ENCODE assay signal across 9 mouse cellular contexts in the genomic region with DNA sequence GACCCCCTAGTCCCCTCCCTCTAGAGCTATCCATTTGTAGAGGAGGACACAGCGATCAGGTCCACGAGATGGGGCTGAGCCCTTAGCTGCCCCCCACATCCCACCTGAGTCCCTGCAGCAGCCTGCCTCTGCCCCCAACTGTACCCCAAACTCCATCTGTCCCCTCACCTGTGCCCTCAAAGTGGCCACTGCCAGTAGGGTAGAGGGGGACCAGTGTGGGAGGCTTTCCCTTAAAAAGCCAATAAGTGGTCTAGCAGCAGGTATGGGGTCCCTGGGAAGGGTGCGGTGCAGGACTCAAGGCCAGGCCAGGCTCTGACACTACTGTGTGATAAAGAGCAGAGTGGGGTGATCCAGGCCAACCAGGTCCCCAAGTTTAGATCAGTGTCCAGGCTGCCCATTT. TPM values are rescaled to one million over a fixed set of nuclear protein-coding genes. Genes with fewer than 3 reads are reported as not detected.
DNase-seq lines count a peak whose midpoint lies in the region; ATAC-seq lines count a peak whose summit lies in the region.
"Had no signal": no experiment of that assay in that cellular context is flagged by ENCODE, and none has a peak within 500 bp of the region (broad histone marks: within the 10 kb centered on the region; RNA-seq: fewer than 3 reads in every experiment).

No protein-coding gene starts in this region.

- H3K9ac ChIP-seq in lung, embryonic 15.5 days, result peak overlapping the region; percentile 78; the same call in 1 of the 2 replicates
- H3K9ac ChIP-seq in hindbrain, embryonic 13.5 days, result peak overlapping the region; percentile 63
- peak overlapping the region; percentile 40; the same call in 1 of the 2 replicates for H3K9ac ChIP-seq in midbrain, embryonic 15.5 days

- H3K4me2 ChIP-seq in lung, embryonic 15.5 days, result peak overlapping the region; percentile 89
- H3K4me2 ChIP-seq in hindbrain, embryonic 13.5 days, result peak overlapping the region; percentile 61
- peak overlapping the region; percentile 61 for H3K4me2 ChIP-seq in midbrain, embryonic 15.5 days

- H3K36me3 ChIP-seq in lung, embryonic 15.5 days, result no peaks in the 10 kb centered on the region
- H3K36me3 ChIP-seq in hindbrain, embryonic 13.5 days, result no peaks in the 10 kb centered on the region
- H3K36me3 ChIP-seq in midbrain, embryonic 15.5 days (replicated peaks), result no peaks in the 10 kb centered on the region

- H3K27ac ChIP-seq in lung, embryonic 15.5 days, result 0 out of 2 replicates have a peak overlapping the region, but pooled peaks have one; percentile 78
- no peak overlapping the region for H3K27ac ChIP-seq in hindbrain, embryonic 13.5 days
- H3K27ac ChIP-seq in midbrain, embryonic 15.5 days, result no peak overlapping the region

- ATAC-seq in cerebellum, adult (ENCODE audit: insufficient number of reproducible peaks, low FRiP score, low TSS enrichment), result no peak
- ATAC-seq in lung, embryonic 15.5 days (ENCODE audit: borderline replicate concordance, extremely low read depth, low FRiP score, low TSS enrichment), result no peak
- no peak for ATAC-seq in hindbrain, embryonic 13.5 days (ENCODE audit: low FRiP score)
- no peak for ATAC-seq in midbrain, embryonic 15.5 days (replicated peaks)

- H3K4me3 ChIP-seq in lung, embryonic 15.5 days, result peak overlapping the region; percentile 74
- H3K4me3 ChIP-seq in hindbrain, embryonic 13.5 days, result peak overlapping the region; percentile 40
- peak overlapping the region; percentile 30 for H3K4me3 ChIP-seq in midbrain, embryonic 15.5 days

- DNase-seq in cerebellum, adult 9-10 months, result peak; percentile 61
- no peak for DNase-seq in lung, postnatal 10 days
- no peak for DNase-seq in urinary bladder, postnatal 14 days (ENCODE audit: low spot score)
- DNase-seq in cerebellum, adult 11 months, result no peak

- 24% methylated on average over 3 of the region's 3 CpGs for WGBS in lung, embryonic 15.5 days
- WGBS in hindbrain, embryonic 13.5 days, result 22% methylated on average over 3 of the region's 3 CpGs
- WGBS in midbrain, embryonic 15.5 days, result 39% methylated on average over 3 of the region's 3 CpGs

- no peaks in the 10 kb centered on the region for H3K9me3 ChIP-seq in lung, embryonic 15.5 days
- H3K9me3 ChIP-seq in hindbrain, embryonic 13.5 days, result no peaks in the 10 kb centered on the region
- H3K9me3 ChIP-seq in midbrain, embryonic 15.5 days, result no peaks in the 10 kb centered on the region

- H3K27me3 ChIP-seq in lung, embryonic 15.5 days, result 0 out of 2 replicates have a peak, but pooled peaks cover 3% of the 10 kb centered on the region
- peaks cover 58% of the 10 kb centered on the region for H3K27me3 ChIP-seq in hindbrain, embryonic 13.5 days
- peaks cover 4% of the 10 kb centered on the region for H3K27me3 ChIP-seq in midbrain, embryonic 15.5 days (replicated peaks)

- H3K4me1 ChIP-seq in lung, embryonic 15.5 days, result peaks cover 45% of the 10 kb centered on the region
- peaks cover 56% of the 10 kb centered on the region for H3K4me1 ChIP-seq in hindbrain, embryonic 13.5 days (replicated peaks)
- peaks cover 57% of the 10 kb centered on the region for H3K4me1 ChIP-seq in midbrain, embryonic 15.5 days

RNA-seq across cellular contexts. Expression of a gene that starts 28.1 kb away (rescaled TPM):
- 86.0 and 87.2 TPM in 2 replicates for polyA plus RNA-seq in lung, embryonic 15.5 days (2015; fragmentation: Nextera tagmentation; extraction: Ambion mirVana)
- polyA plus RNA-seq in hindbrain, embryonic 13.5 days (2015; fragmentation: Nextera tagmentation; extraction: Ambion mirVana), result 21.3 and 22.4 TPM in 2 replicates
- 18.1 and 22.8 TPM in 2 replicates for polyA plus RNA-seq in midbrain, embryonic 15.5 days (2015; fragmentation: Nextera tagmentation; extraction: Ambion mirVana)

RNA-seq across cellular contexts. Expression of a gene that starts 34.5 kb away (rescaled TPM):
- polyA plus RNA-seq in lung, embryonic 15.5 days (2015; fragmentation: Nextera tagmentation; extraction: Ambion mirVana), result 4.4 TPM in 2 replicates
- polyA plus RNA-seq in hindbrain, embryonic 13.5 days (2015; fragmentation: Nextera tagmentation; extraction: Ambion mirVana), result 1.8 TPM in 2 replicates
- polyA plus RNA-seq in midbrain, embryonic 15.5 days (2015; fragmentation: Nextera tagmentation; extraction: Ambion mirVana), result 1.4 and 1.6 TPM in 2 replicates
- polyA plus RNA-seq: erythroblast, embryonic 14.5 days had no signal

RNA-seq across cellular contexts. Expression of a gene that starts 38.5 kb away (rescaled TPM):
- 0.45 and 2.3 TPM in 2 replicates for polyA plus RNA-seq in lung, embryonic 15.5 days (2015; fragmentation: Nextera tagmentation; extraction: Ambion mirVana)
- polyA plus RNA-seq in hindbrain, embryonic 13.5 days (2015; fragmentation: Nextera tagmentation; extraction: Ambion mirVana), result 2.0 and 2.3 TPM in 2 replicates
- polyA plus RNA-seq in midbrain, embryonic 15.5 days (2015; fragmentation: Nextera tagmentation; extraction: Ambion mirVana), result 2.7 and 3.3 TPM in 2 replicates

RNA-seq across cellular contexts. Expression of a gene that starts 43.1 kb away (rescaled TPM):
- polyA plus RNA-seq in lung, embryonic 15.5 days (2015; fragmentation: Nextera tagmentation; extraction: Ambion mirVana), result 1.6 and 2.7 TPM in 2 replicates
- polyA plus RNA-seq in hindbrain, embryonic 13.5 days (2015; fragmentation: Nextera tagmentation; extraction: Ambion mirVana), result 6.5 and 8.1 TPM in 2 replicates
- polyA plus RNA-seq in midbrain, embryonic 15.5 days (2015; fragmentation: Nextera tagmentation; extraction: Ambion mirVana), result 8.4 and 9.3 TPM in 2 replicates

RNA-seq across cellular contexts. Expression of a gene that starts 43.1 kb away (rescaled TPM):
- polyA plus RNA-seq in lung, embryonic 15.5 days (2015; fragmentation: Nextera tagmentation; extraction: Ambion mirVana), result 75.9 and 79.8 TPM in 2 replicates
- 72.1 and 74.8 TPM in 2 replicates for polyA plus RNA-seq in hindbrain, embryonic 13.5 days (2015; fragmentation: Nextera tagmentation; extraction: Ambion mirVana)
- 90.4 and 92.6 TPM in 2 replicates for polyA plus RNA-seq in midbrain, embryonic 15.5 days (2015; fragmentation: Nextera tagmentation; extraction: Ambion mirVana)
